Mouse (Mus musculus) testis, adult 2 months (tissue): ENCODE results near the gene Hypk. TPM values are rescaled to one million over a fixed set of nuclear protein-coding genes. Genes with fewer than 3 reads are reported as not detected.

Experiments
- H3K27ac ChIP-seq: fragments of 200-500 bp; 2 replicates; pipeline ENCODE4 v1.5.1; 2012; ENCODE audit warnings: low read depth, low read length; ENCODE audit not compliant: control insufficient read depth, insufficient read depth
- H3K27me3 ChIP-seq: fragments of 200-500 bp; 2 replicates; pipeline ENCODE4 v1.6.1; 2012; ENCODE audit warnings: mild to moderate bottlenecking, low read length, moderate library complexity; ENCODE audit not compliant: control insufficient read depth, insufficient read depth
- H3K36me3 ChIP-seq: fragments of 200-500 bp; 2 replicates; pipeline ENCODE4 v1.6.1; 2012; ENCODE audit warnings: mild to moderate bottlenecking, low read length; ENCODE audit not compliant: control insufficient read depth, insufficient read depth
- H3K4me1 ChIP-seq: fragments of 200-500 bp; 2 replicates; pipeline ENCODE4 v1.6.1; 2012; ENCODE audit warnings: low read length; ENCODE audit not compliant: control insufficient read depth, insufficient read depth
- H3K4me3 ChIP-seq: fragments of 200-500 bp; 2 replicates; pipeline ENCODE4 v1.5.1; 2012; ENCODE audit warnings: low read depth, mild to moderate bottlenecking, low read length, moderate library complexity, mixed read lengths; ENCODE audit not compliant: control insufficient read depth
- CTCF ChIP-seq: fragments of 200-500 bp; IDR thresholded peaks from 2 replicates; pipeline ENCODE4 v1.5.1; 2012; ENCODE audit warnings: low read depth, mild to moderate bottlenecking, inconsistent platforms, low read length, moderate library complexity; ENCODE audit not compliant: control insufficient read depth, insufficient read depth, insufficient replicate concordance
- POLR2A ChIP-seq: fragments of 200-500 bp; IDR thresholded peaks from 2 replicates; pipeline ENCODE4 v1.6.1; 2012; ENCODE audit warnings: low read depth, mild to moderate bottlenecking, inconsistent platforms, low read length, moderate library complexity; ENCODE audit not compliant: control insufficient read depth
- polyA plus RNA-seq: library from polyadenylated mRNA; depleted of rRNA; stranded (reverse); fragments of >200 nt; gene quantifications from 2 replicates; pipeline ENCODE4 v1.2.3, GENCODE M21; 2012; rRNA removed

Gene Hypk
- 6.6 and 12.2 TPM in 2 replicates for polyA plus RNA-seq

DNA sequence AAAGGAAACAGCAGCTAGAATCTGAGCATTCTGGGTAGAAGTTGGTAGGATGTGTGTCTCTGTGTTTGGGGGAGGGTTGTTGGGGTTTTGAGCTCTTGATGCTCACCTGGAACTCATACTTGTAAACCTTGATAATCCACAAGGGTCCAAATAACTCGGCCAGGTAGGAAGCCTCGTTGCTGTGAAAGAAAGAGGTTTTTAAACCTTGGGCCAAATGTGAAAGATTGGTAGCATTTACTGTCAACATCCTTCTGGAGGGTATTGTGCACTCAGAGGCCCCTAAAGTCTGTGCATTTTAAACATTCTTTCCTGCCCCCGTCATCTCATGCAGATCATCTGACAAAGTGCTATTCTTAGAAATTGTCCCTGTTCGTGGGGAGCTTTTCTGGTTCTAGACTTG, at the start of gene Hypk:
Hypk (plus strand) TSS at position 301 of the 400 bp plus-strand sequence.
- H3K4me3 ChIP-seq, result no peak within 1 kb of the TSS
- H3K4me1 ChIP-seq, result peaks cover 5% of the 10 kb centered on the region
- TF ChIP-seq CTCF, result no peak
- no peak for TF ChIP-seq POLR2A
- no peak within 1 kb of the TSS for H3K27ac ChIP-seq
- peaks cover 2% of the 10 kb centered on the region for H3K36me3 ChIP-seq
- no peaks in the 10 kb centered on the region for H3K27me3 ChIP-seq

DNA sequence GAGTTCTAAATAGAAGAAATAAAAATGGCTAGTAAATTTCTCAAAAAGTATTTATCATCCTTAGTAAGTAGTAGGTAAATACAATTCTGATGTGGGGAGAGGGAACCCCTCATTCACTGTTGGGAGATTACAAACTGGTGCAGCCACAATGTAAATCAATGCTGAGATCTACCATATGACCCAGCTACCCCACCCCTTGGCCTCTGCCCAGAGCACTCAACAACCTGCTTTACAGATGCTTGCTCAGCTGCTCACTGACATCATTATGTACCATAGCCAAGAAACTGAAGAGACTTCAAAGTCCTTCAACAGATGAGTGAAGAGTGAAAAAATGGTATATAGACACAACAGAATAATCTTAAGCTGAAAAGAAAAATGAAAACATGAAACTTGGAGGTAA, 49.8 kb upstream of the Hypk start:
- H3K4me3 ChIP-seq, result no peak overlapping the region
- no peaks in the 10 kb centered on the region for H3K27me3 ChIP-seq
- H3K36me3 ChIP-seq, result no peaks in the 10 kb centered on the region
- TF ChIP-seq POLR2A (no peak), CTCF (no peak)
- H3K4me1 ChIP-seq, result no peaks in the 10 kb centered on the region
- no peak overlapping the region for H3K27ac ChIP-seq

DNA sequence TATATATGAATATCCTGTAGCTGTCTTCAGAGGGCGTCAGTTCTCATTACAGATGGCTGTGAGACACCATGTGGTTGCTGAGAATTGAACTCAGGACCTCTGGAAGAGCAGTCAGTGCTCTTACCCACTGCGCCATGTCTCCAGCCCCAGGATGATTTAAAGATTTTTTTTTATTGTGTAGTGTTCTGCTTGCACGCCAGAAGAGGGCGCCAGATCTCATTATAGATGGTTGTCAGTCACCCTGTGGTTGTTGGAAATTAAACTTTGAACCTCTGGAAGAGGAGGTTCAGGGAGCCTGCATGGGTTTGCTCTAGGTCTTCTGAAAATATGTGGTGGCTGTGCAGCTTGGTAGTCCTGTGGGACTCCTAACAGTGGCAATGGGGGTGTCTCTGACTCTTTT, 44.9 kb upstream of the Hypk start:
- peaks cover 6% of the 10 kb centered on the region for H3K36me3 ChIP-seq
- TF ChIP-seq POLR2A, result no peak
- no peak for TF ChIP-seq CTCF

DNA sequence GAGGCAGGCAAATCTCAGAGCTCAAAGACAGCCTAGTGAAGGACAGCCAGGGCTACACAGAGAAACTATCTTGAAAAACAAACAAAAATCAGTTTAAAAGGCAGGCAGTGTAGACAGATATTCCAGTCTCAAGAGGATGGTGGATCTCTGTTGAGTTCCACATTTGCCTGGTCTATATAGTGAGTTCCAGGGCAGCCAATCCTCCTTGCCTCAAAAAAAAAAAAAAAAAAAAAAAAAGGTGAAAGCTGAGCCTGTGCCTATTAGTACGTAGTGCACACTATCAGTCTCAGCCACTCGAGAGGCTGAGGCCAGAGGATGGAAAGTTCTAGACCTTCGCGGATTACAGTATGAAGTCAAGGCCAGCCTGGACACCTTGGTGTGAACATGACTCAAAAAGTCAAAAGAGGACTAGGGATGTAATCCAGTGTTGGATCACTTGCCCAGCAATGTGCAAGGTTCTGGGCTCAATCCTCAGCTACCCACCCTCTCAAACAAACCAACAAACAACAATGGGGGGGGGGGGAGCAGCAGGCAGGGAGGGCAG, 40.2 kb upstream of the Hypk start:
- no peaks in the 10 kb centered on the region for H3K27me3 ChIP-seq
- peak overlapping the region; percentile 92 for H3K27ac ChIP-seq
- peak overlapping the region; percentile 97 for H3K4me3 ChIP-seq
- H3K36me3 ChIP-seq, result peaks cover 6% of the 10 kb centered on the region
- TF ChIP-seq CTCF, result no peak
- TF ChIP-seq POLR2A, result no peak
- H3K4me1 ChIP-seq, result peaks cover 4% of the 10 kb centered on the region

More for the DNA sequence above, 44.9 kb upstream of the Hypk start:
- no peak overlapping the region for H3K27ac ChIP-seq
- H3K27me3 ChIP-seq, result no peaks in the 10 kb centered on the region
- no peak overlapping the region for H3K4me3 ChIP-seq
- peaks cover 2% of the 10 kb centered on the region for H3K4me1 ChIP-seq

DNA sequence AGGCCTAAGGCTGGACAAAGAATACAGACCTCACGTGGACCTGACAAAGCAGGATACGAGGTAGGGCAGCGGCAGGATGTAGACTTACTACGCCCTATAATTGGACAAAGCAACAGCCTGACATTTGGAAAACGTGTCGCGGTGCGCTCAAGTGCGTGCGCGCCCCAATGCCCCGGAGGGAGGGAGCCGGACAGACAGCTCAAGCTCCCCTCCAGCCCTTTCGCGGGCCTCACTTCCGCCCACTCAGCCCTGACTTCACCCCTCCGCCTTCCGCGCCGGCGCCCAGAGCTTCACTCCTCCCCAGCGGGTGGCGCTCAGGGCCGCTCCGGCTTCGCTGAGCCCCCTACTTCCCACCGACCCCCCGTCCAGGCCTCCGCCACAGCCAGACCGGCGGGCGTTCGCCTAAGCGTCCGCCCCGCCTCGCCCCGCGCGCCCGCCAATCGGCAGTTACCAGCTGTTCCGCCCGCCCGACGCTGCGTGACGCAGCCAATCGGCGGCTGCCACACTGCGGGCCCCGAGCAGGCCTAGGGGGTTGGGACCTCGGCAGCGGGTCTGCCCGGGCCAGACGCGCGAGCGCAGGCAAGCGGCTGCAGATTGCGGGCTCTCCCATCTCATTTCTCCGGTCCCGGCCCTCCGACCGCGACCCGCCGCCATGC, 39.6 kb upstream of the Hypk start, which contains the start of the genes Pdia3 and Catsper2:
Pdia3 (plus strand) TSS at position 389 of the 656 bp plus-strand sequence.
Catsper2 (minus strand) TSS at position 406 of the 656 bp plus-strand sequence.
- Histone ChIP-seq H3K36me3 (peaks cover 6% of the 10 kb centered on the region), H3K27ac (peak within 1 kb of the TSS; percentile 97), H3K27me3 (no peaks in the 10 kb centered on the region), H3K4me3 (peak within 1 kb of the TSS; percentile 97), H3K4me1 (peaks cover 4% of the 10 kb centered on the region)
- TF ChIP-seq POLR2A, result peak; percentile 94
- no peak for TF ChIP-seq CTCF

DNA sequence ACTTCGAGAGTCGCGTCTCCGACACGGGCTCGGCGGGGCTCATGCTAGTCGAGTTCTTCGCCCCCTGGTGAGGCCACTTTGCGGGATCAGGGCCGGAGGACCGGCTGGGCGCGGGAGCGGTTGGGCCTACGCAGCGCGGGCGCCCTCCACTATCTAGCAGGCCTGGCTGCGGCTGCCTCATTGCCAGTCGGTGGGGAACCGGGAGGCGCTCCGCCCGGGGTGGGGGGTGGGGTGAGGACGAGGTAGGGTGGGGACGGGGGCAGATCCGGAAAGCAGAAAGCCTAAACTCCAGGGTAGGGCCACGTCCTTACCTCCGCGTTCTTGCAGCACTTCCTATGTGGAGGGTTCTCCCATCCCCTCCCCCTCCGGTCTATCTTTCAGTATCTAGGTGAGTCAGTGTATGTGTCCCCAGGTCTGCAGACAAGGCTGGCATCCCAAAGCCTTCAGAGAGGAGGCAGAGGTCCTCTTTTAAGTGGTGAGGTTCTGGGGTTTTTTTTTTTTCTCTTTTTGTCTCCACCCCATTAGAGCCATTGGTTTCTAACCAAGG, 38.9 kb upstream of the Hypk start:
- peaks cover 4% of the 10 kb centered on the region for H3K4me1 ChIP-seq
- H3K27ac ChIP-seq, result peak overlapping the region; percentile 97
- peaks cover 6% of the 10 kb centered on the region for H3K36me3 ChIP-seq
- TF ChIP-seq POLR2A (no peak), CTCF (no peak)
- peak overlapping the region; percentile 97 for H3K4me3 ChIP-seq
- H3K27me3 ChIP-seq, result no peaks in the 10 kb centered on the region

- H3K27ac ChIP-seq, result no peak overlapping the region
- H3K27me3 ChIP-seq, result no peaks in the 10 kb centered on the region
- TF ChIP-seq CTCF (no peak), POLR2A (no peak)
- H3K36me3 ChIP-seq, result peaks cover 6% of the 10 kb centered on the region
- H3K4me3 ChIP-seq, result no peak overlapping the region; the same call in 1 of the 2 replicates
- H3K4me1 ChIP-seq, result peaks cover 4% of the 10 kb centered on the region
Measured at GRCm38 (mm10) chr2:121415103-121415502, 38.0 kb upstream of the Hypk start.

DNA sequence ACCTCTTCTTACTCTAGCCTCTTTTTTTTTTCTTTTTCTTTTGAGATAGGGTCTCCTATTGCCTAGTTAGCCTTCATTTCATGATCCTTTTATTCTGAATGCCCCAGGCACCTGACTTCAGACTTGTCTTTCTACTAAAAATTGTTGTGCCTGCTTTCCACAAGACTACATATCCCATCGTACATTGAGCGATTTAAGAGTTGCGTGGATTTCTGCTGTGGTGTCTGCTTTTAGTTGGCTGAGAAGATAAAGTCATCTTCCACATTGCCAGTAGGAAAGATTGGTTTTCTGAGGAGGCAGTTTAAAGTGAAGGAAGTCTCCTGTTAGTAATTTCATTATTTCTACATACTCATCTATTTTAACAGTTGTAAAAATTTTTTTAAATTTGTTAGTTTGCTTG, 37.5 kb upstream of the Hypk start:
- peaks cover 4% of the 10 kb centered on the region; the same call in 1 of the 2 replicates for H3K36me3 ChIP-seq
- TF ChIP-seq CTCF, result no peak
- TF ChIP-seq POLR2A, result no peak
- H3K27me3 ChIP-seq, result no peaks in the 10 kb centered on the region
- H3K27ac ChIP-seq, result no peak overlapping the region
- peaks cover 4% of the 10 kb centered on the region; the same call in 1 of the 2 replicates for H3K4me1 ChIP-seq
- no peak overlapping the region for H3K4me3 ChIP-seq
